Mouse (Mus musculus): ENCODE results near the gene Lamtor4.

Lamtor4 gene

DNA sequence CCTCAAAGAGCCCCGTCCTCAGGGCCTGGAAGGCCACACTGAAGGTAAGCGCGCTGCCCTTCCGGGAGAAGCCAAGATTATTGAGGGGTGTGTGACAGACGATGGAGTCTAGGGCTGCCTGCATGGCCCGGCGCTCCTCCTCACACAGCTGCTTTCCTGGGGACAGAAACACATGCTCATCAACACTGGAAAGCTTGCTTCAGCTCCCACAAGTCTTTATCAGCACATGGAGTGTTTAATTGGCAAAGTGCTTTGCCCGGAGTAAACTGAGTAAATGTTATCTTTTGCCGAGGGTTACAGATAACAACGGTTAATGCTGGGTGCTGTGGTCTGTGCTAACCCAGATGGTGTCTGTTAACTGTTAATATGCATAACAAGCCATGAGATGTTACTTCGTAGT is 5.6 kb downstream of the Lamtor4 start:
- DNase-seq (ENCODE audit: low spot score in 2 of 2), result no peak

DNA sequence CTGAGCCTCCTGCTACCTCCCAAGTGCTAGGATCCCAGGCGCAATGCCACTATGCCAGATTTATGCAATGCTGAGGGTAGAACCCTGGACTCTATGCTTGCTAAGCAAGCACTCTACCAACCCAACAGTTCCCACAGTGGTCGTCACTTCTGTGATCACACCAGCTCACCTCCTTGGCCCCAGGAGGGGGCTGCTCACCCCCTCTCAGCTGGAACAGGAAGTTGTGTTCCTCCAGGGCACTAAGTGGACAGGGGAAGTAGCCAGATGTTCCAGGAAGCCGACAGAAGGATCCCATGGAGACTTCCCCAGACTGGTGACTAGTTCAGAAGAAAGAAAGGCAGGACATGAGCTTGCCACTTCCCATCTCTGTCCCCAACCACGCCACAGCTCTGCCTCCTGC is 6.7 kb downstream of the Lamtor4 start:
- no peak for DNase-seq (ENCODE audit: low spot score in 2 of 2)

DNA sequence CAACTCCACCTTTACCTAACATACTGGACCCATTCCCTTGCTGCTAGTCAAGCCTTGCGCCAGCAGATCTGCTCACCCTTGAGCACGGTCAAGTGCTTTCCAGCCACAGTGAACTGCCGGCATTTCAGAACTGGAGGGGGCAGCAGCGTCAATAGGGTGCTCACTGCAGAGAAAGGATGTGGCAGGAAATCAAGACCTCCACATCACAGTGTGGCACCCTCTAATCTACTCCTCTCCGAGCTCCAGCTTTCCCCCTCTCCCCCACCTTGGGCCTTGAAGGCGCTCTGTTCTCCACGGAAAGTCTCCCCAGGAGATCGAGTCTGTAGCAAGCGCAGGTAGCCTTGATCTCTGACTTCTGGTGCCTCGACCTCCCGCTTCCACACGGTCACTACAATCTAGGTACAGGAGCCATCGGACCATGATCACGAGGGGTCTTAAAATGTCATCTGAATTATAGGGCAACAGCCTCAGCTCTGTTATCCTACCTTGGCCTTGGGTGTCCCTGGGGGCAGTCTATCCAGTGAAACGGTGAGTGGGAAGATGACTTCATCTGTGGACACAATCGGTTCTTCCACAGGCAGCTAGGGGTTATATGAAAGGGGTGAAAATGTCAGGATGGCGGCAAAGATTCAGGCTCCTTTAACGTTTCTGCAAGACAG is 7.4 kb downstream of the Lamtor4 start:
- DNase-seq (ENCODE audit: low spot score in 2 of 2), result no peak

DNA sequence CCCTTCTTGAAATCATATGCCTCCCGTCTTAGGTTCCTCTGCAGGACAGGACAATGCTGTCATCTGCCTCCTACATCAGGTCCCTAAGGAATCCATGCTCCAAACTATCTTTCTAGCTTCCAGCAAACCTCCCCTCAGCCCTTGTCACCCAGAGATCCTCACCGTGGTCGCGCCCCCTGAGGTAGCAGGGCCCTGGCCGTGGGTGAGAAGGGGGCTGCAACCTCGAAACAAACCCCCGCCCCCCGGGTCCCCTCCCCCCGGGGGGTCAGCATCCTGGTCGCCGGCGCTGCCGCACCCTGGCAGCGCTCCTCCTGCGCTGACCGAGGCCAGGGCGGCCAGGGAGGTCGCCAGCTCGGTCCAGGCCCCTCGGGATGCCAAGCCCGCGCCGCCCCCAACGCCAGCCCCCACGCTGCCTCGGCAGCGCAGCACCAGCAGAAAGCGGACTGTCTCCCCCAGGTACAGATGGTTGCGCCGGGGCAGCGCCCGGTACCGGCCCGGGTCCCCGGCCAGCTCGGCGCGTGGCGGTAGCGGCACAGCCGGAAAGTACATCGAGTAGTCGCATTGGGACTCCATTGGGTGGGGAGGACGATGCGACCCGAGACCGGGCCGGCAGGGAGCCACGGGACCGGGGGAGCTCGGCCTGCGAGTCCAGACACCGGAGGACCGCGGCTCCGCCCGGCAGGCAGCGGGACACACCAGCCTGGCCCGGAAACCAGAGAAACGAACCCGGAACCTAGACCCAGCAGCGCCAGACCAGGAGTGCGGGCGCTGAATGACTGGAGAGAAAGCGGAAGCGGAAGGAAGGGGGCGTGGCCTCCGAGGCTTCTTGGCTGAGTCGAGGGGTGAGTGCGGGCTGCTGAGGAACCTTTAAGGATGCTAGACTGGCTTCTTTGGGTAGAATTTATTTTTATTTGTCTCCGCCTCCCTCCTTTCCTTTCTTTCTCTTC is 8.3 kb downstream of the Lamtor4 start, which contains the start of gene BC037034:
Gene BC037034 (minus strand): TSS at position 774 of the 947 bp plus-strand sequence.
- DNase-seq (ENCODE audit: low spot score in 2 of 2), result peak; percentile 84 to 91

DNA sequence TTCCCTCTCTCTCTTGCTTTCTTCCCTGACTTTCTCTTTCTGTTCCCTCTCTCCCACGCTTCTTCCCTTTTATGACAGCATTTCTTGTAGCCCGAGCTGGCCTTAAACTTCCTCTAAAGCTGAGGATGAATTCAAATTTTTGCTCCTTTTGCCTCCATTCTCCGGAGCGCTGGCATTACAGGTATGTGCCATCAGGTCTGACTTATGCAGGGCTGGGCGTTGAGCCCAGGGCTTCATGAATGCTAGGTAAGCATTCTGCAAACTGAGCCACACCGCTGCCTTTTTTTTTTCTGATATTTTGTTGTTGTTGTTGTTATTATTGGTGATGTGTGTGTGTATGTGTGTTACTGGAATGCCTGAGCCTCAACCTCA is 8.9 kb downstream of the Lamtor4 start:
- no peak for DNase-seq (ENCODE audit: low spot score in 2 of 2)

DNA sequence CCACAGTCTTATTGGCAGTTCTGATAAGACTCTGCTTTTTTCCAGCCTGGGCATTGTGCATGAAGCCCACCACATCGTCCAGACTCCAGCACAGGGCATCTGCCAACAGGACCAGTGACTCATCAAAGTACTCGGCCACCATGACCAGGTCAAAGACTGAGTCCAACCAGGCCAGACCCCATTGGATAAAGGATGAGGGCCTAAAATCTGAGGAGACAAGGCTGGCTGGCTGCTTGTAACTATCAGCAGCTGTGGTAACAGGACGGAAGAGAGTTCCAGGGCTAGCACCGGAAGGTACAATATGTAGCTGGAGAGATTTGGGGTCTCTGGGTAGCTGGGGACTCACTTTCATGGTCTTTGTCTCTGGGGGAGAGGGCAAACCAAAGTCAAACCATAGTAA is 10.4 kb downstream of the Lamtor4 start:
- no peak for DNase-seq (ENCODE audit: low spot score in 2 of 2)

DNA sequence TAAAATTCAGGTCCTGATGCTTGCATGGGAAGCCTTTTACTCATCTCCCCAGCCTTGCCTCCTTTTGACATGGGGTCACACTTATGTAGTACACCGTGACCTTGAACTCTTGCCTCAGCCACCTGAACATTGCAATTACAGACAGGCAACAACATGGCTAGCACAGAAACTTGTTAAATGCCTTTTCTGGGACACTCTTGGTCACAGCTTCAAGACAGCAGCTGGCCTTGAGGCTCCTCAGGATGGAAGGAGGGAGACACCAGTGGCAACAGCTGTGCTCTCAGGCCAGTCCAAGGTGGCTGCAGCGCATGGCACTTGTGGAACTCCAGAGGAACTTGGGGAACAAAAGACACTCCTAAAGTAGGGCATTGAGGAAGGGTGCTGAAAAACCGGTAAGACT is 11.8 kb downstream of the Lamtor4 start:
- DNase-seq (ENCODE audit: low spot score in 2 of 2), result no peak

DNA sequence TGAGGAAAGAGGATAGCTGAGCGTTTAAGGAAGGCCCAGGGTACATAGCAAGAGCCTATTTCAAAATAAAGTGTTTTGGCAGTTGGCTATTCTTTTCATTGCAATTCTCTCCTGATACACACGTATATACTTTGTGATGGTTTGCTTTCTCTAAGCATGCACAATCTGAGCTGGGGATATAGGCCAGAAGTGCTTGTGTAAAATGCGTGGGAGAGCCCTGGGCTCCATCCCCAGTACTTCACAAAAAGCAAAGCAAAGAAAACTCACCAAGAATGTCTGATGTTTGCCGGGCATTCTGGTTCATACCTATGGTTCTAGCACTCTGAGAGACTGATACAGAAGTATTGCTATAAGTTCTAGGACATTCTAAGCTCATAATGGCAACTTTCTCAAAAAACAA is 13.7 kb downstream of the Lamtor4 start:
- DNase-seq (ENCODE audit: low spot score in 2 of 2), result no peak

DNA sequence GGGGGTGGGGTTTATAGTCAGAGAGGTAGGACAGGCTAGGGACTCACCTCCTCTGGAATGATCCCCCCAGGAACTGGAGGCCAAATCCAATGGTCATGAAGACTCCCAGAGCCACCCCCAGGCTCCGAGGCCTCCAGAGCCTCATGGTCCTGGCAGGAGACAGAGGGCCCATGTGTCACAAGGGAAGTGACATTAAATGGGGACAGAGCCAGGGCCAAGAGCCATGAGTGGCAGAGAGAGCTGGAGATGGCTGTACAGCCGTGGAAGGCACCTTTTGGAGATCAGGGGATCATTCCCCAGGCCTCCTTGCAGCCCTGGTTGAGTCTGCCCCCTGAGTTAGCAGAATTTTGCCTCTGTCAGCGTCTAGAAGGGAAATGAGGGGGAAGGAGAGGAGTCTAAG is 15.9 kb downstream of the Lamtor4 start:
- no peak for DNase-seq (ENCODE audit: low spot score in 2 of 2)

DNA sequence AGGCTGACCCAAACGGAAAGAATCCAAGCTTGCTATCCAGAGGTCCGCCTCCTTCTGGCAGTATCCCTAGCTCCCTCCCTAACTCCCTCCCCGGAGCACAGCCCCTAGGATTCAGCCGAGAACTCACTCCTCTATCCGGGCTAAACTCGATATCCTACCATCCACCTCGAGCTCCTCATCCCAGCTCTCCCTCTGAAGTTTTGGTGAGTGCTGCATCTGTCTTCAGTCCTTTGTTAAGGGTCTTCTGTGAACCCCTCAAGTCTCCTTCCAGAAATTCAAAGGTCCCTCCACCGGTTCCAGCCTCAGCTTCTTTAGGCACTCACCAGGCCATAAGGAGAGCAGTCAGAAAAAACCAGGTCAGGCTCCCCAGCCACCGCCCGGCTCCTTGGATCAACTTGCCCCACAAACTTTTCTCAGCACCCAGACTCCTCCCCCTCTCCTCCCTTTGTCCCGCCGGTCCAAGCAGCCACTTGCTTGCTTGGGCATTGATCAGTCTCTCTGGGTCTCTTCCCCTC is 17.2 kb downstream of the Lamtor4 start, which contains the start of gene Gal3st4:
Gene Gal3st4 (minus strand): TSS at position 432 of the 515 bp plus-strand sequence.
- DNase-seq (ENCODE audit: low spot score in 2 of 2), result no peak

DNA sequence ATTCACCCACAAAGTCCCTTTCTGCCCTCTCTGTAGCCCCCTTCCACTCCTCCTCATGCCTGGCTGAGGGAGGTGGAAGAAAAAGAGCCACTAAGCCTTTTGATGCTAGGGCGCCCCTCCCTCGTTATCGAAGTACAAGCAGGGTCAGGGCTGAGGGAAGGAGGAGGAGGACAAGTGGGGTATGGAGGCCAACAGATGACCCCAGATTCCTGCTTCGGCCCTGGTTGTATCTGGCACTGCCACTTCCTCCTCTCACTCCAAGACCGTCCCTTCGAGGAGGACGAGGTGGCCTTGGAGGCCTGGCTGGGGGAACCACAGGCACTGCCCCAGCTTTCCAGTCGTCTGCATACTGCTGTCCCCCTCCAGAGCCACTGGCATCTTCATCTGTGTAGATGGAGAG is 18.9 kb downstream of the Lamtor4 start:
- DNase-seq (ENCODE audit: low spot score in 2 of 2), result no peak

DNA sequence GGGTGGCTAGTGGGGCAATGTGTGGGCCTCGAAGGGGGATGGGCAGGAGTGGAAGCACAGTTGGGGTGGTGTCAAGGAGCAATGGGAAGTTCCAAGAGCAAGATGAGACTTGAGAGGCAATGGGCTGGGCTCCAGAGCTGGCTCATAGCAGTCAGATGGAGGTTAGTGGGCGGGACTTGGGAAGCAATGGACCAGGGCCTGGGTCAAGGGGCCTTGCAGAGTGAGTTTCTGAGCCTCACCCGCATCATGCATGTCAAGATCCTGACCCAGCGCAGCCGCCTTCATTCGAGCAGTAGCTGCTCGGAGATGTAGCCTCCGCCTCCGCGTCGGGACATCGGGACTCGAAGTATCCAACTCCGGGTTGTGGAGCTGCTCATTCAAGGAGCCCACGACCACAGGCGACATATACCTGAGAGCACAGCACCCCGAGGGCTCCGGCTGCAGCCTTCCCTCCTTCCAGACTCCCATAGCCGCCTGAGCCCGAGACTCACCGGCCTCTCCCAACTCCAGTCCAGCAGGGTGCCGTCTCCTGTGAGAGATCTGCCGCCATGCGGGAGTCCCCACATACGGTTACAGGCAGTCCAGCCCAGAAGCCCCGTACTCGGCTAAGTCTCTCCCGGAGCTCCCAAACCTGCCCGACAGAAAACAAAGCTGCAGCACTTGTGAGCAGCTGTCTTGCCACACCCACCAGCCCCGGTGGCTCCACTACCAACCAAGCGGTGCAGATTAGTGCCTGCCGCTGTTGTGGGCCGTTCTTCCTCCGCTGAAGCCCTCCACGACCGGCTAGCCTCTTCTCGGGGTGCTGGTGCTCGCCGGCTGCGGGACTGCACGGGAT is 20.2 kb downstream of the Lamtor4 start:
- DNase-seq (ENCODE audit: low spot score in 2 of 2), result no peak

DNA sequence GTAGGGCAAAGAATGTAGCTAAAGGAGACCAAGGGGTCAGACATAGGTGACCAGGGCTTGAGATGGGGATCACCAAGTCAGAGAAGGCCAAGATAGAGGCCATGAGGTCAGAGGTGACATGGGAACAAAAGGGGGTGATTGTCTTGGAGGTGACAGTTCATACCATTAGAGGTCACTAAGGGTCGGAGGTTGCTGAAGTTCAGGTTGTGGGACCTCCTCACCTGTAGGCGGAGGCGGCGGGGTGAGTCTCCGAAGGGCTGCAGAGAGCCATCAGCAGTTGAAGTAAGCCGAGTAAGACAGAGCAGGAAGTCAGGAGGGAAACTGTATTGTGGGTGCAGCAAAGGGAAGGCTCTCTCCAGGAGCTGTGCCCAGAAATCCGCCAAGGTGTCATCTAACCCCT is 22.7 kb downstream of the Lamtor4 start:
- no peak for DNase-seq (ENCODE audit: low spot score in 2 of 2)

DNA sequence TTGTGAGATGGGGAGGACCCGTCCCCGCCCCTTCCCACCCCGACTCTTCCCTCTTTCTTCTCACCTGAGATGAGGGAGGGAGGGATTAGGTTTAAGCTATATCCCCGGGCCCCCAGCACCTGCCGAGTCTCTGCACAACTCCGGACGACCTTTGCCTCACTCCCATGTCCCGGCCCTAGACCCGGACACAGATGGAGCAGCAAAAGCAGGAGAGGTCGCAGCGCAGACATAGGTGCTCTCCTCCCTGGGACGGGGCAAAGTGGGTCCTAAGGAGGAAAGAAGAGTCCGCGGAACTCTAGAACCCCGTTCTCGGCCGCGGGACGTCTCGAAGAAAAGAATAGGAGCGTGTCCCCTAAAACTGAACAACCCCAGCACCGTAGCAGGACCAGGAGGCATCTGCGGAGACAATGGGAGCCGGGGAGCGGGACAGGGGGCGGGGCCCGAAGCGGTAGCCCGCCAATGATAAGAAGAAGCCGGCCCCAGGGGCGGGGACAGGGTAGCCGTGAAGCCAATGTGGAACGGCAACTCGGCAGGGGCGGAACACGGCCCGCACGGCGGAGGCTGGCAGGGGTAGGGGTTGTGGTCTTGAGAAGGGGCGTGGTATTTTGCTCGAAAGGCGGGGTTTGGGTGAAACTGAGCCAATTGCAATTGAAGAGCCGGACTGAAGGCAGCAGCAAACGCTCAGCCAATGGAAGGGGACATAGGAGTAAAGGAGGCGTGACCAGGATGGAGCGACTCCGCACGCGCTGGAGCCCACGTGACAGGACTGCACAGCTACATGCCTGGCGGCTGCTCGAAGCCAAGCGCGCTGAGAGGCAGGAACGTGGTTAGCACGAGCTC is 24.5 kb downstream of the Lamtor4 start, which contains the start of the genes Gm43720, Gpc2 and Stag3:
Gene Gm43720 (minus strand): TSS at position 374 of the 840 bp plus-strand sequence.
Gene Gpc2 (minus strand): TSS at position 421 of the 840 bp plus-strand sequence.
Gene Stag3 (plus strand): TSS at position 656 of the 840 bp plus-strand sequence.
- peak; percentile 89 to 90 for DNase-seq (ENCODE audit: low spot score in 2 of 2)

DNA sequence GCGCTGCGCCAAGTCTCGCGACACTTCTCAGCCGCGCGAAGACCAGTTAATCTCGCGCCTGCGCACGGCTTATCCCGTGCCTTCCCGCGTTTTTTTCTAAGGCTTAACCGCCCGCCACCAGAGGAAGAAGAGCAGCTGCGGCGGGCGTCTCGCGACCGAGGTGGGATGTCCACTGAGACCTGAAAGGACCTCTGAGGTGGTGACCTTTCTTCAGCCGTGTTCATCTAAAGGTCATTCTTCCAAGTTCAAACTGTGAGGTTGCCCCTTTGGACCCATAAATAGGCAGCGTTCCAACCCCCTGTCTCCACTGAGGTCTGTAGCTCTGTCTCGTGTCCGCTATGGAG is 25.1 kb downstream of the Lamtor4 start:
- no peak for DNase-seq (ENCODE audit: low spot score in 2 of 2)

DNA sequence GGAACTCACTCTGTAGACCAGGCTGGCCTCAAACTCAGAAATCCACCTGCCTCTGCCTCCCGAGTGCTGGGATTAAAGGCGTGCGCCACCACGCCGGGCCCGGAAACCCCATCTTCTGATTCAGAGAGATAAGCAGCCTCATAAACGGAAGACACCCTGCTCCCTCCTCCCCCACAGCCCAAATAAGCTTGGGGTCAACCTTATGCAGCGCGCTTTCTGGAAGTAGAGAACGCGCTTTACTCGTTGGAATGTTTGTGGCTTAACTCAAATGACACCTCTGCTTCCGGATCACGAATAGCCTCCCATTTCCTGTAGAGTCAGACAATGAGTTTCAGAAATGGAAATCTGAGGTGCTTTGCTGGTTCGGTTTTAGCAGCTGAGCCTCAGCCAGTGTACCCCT is 25.5 kb downstream of the Lamtor4 start:
- DNase-seq (ENCODE audit: low spot score in 2 of 2), result no peak

DNA sequence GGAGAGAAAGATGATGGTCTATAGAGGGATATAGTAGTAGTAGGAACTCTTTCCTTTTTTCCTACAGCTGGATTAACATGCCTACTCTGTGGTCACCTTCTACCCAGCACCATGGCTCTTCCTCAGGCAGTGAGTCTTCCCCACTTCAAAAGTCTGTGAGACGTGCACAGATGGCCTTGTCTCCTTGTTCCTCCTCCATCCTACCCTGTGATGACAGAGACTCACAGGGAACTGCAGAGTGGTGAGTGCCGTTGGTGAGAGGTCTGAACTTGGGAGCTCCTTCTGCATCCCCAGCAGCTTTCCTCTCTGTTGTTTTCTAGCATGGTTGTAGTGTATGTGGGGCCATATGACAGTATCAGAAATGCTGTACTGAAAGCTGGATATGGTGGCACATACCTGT is 26.5 kb downstream of the Lamtor4 start:
- DNase-seq (ENCODE audit: low spot score in 2 of 2), result no peak

DNA sequence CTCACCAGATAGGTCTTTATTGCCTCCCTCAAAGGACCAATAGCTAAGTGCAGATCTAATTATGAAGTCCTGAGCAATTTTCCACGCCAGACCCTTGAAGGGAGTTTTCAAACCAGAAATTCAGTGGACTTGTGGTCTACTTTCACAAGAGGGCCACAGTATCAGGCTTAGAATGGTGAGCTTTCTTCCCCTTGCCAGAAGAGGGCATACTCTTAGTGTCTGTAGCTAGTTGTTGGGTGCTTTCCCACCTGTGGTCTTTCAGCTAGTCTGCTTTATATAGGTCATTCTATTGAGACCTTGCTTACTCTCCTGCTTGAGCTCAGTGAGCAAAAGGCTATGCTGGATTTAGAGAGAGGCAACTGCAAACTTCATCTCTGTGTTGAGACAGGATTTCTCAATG is 28.3 kb downstream of the Lamtor4 start:
- no peak for DNase-seq (ENCODE audit: low spot score in 2 of 2)

DNA sequence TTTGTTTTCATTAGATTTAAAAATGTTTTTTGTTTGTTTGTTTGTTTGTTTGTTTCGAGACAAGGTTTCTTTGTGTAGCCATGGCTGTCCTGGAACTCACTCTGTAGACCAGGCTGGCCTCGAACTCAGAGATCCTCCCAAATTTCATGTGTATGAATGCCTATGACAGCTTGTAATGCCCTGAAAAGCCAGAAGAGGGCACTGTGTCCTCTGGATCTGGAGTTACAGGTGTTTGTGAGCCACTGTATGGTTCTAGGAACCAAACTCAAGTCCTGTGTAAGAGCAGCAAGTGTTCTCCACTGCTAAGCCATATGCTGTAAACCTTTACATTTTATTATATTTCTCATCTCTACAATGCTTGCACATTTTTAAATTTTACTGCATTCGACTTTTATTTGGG is 32.6 kb downstream of the Lamtor4 start:
- no peak for DNase-seq (ENCODE audit: low spot score in 2 of 2)

DNA sequence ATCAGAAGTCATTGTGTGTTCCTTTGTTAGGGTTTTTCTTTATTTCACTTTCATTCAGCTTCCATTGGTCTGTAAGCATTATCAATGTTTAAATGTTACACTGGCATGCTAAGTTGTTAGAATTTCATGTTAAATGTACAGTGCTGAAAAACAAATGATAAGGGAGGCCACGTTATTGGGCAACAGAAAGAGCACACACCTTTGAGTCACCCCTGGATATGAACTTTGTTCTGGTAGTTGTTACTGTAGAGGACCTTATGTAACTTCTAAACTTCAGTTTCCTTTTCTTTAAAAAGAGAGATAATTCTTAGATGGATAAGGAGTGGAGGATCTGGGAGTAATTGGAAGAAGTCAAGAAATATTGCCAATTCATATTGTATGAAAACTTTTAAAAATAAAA is 36.4 kb downstream of the Lamtor4 start:
- no peak for DNase-seq (ENCODE audit: low spot score in 2 of 2)

DNA sequence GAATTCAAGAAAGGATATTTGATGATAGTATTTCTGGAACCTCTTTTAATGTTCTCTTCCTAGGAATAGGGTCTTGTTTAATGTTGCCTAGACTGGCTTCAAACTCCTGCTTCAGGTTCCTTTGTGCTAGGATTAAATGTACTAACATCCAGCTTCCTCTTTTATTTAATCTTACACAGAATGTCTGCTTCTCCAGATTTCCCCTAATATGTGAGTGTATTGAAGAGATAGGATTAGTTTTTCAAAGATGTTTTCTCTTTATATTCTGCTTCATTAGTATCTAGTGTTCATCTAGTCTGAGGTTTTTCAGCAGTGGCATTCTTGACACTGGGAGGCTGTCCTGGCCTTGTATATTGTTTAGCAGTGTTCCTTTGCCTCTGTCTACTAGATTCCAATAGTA is 38.9 kb downstream of the Lamtor4 start:
- no peak for DNase-seq (ENCODE audit: low spot score in 2 of 2)
